ENCODE assay signal across 13 mouse cellular contexts in the genomic region with DNA sequence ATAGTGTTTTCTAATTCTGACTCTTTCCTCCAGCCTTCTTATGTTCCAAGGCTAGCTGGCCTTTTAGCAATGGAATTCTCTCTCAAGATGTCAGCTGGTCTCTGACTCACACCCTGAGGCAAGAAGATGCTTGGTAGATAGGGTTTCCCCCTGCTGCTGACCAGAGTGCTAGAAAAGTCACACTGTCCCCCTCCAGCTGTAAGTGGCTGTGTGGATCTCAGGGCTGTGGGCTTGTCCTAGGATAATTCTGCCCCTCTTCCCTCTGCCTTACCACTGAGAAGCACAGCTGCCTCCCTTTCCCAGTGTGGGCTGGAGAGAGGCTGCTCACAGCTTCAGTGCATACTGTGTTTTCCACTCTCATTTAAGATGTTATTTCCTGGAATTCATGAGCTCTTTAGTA.
DNase-seq lines count a peak whose midpoint lies in the region; ATAC-seq lines count a peak whose summit lies in the region.
"Had no signal": no experiment of that assay in that cellular context is flagged by ENCODE, and none has a peak within 500 bp of the region (broad histone marks: within the 10 kb centered on the region; RNA-seq: fewer than 3 reads in every experiment).

No protein-coding gene starts in this region.

- no peak for DNase-seq in heart, postnatal 36 days
- no peak for DNase-seq in lung, postnatal 36 days
- DNase-seq in NIH3T3 (ENCODE audit: low read depth): peak; percentile 75
- peak; percentile 51 for DNase-seq in embryonic facial prominence, embryonic 14.5 days (ENCODE audit: low spot score)
- no peak for DNase-seq in left cerebral cortex, postnatal 14 days (ENCODE audit: low spot score in 2 of 2)
- DNase-seq in testis, postnatal 14 days (ENCODE audit: low spot score): no peak
- DNase-seq: adrenal gland, postnatal 14 days; gastrocnemius, postnatal 25 days; lung, postnatal 4 days; thymus, adult 18-20 months had no signal

- peaks cover 5% of the 10 kb centered on the region; the same call in 1 of the 2 replicates for H3K4me1 ChIP-seq in heart, embryonic 13.5 days
- peaks cover 5% of the 10 kb centered on the region; the same call in 1 of the 2 replicates for H3K4me1 ChIP-seq in lung, embryonic 15.5 days
- no peaks in the 10 kb centered on the region for H3K4me1 ChIP-seq in embryonic facial prominence, embryonic 14.5 days (ENCODE audit: control insufficient read depth, insufficient read depth, low read length)

- no peak for ATAC-seq in heart, embryonic 13.5 days (ENCODE audit: extremely low read depth, insufficient number of reproducible peaks, low FRiP score, low TSS enrichment)
- no peak for ATAC-seq in lung, embryonic 15.5 days (ENCODE audit: borderline replicate concordance, extremely low read depth, low FRiP score, low TSS enrichment)
- no peak for ATAC-seq in embryonic facial prominence, embryonic 14.5 days (ENCODE audit: low read depth)
- ATAC-seq: inflammation-experienced regulatory T-cells, adult 6 months had no signal

- no peak overlapping the region for H3K4me3 ChIP-seq in heart, embryonic 13.5 days
- no peak overlapping the region for H3K4me3 ChIP-seq in lung, embryonic 15.5 days
- no peak overlapping the region for H3K4me3 ChIP-seq in embryonic facial prominence, embryonic 14.5 days (ENCODE audit: low read depth, low read length)

- no peaks in the 10 kb centered on the region for H3K27me3 ChIP-seq in heart, embryonic 13.5 days (replicated peaks)
- H3K27me3 ChIP-seq in lung, embryonic 15.5 days: no peaks in the 10 kb centered on the region
- no peaks in the 10 kb centered on the region for H3K27me3 ChIP-seq in embryonic facial prominence, embryonic 14.5 days (replicated peaks; ENCODE audit: control insufficient read depth, insufficient read depth, low read length)

- no peak overlapping the region for H3K9ac ChIP-seq in heart, embryonic 13.5 days
- no peak overlapping the region for H3K9ac ChIP-seq in lung, embryonic 15.5 days
- H3K9ac ChIP-seq in embryonic facial prominence, embryonic 14.5 days (ENCODE audit: low read depth, low read length): no peak overlapping the region

- intact Hi-C loops in heart, postnatal 36 days (cut with DNase I): no loop called here
- intact Hi-C loops in left cerebral cortex, postnatal 14 days (cut with DNase I): no loop called here

- no peaks in the 10 kb centered on the region for H3K36me3 ChIP-seq in heart, embryonic 13.5 days
- H3K36me3 ChIP-seq in lung, embryonic 15.5 days: no peaks in the 10 kb centered on the region
- H3K36me3 ChIP-seq in embryonic facial prominence, embryonic 14.5 days (ENCODE audit: control insufficient read depth, insufficient read depth, low read length): no peaks in the 10 kb centered on the region

- H3K4me2 ChIP-seq in heart, embryonic 13.5 days: 0 out of 2 replicates have a peak overlapping the region, but pooled peaks have one; percentile 0
- no peak overlapping the region for H3K4me2 ChIP-seq in lung, embryonic 15.5 days
- H3K4me2 ChIP-seq in embryonic facial prominence, embryonic 14.5 days (ENCODE audit: low read depth, low read length): no peak overlapping the region

- peak overlapping the region; percentile 28; the same call in 1 of the 2 replicates for H3K27ac ChIP-seq in heart, embryonic 13.5 days (replicated peaks)
- H3K27ac ChIP-seq in lung, embryonic 15.5 days: peak overlapping the region; percentile 44; the same call in 1 of the 2 replicates
- no peak overlapping the region; the same call in 1 of the 2 replicates for H3K27ac ChIP-seq in embryonic facial prominence, embryonic 14.5 days (replicated peaks; ENCODE audit: low read depth, low read length)

- H3K9me3 ChIP-seq in heart, embryonic 13.5 days: no peaks in the 10 kb centered on the region
- H3K9me3 ChIP-seq in lung, embryonic 15.5 days: no peaks in the 10 kb centered on the region
- H3K9me3 ChIP-seq in embryonic facial prominence, embryonic 14.5 days (ENCODE audit: control insufficient read depth, low read length): 0 out of 2 replicates have a peak, but pooled peaks cover under 1% of the 10 kb centered on the region

Comparison
In these comparisons a context has a peak if more than half of its experiments do, and no peak if none do; other contexts are left out.
1. DNase-seq: peak in NIH3T3 (single experiment) and embryonic facial prominence, embryonic 14.5 days (single experiment); none in heart, postnatal 36 days (0 of 2), lung, postnatal 36 days (single experiment), left cerebral cortex, postnatal 14 days (0 of 2) and testis, postnatal 14 days (single experiment).